Mouse (Mus musculus) midbrain, embryonic 10.5 days (tissue): ENCODE data around the gene Atf7. TPM values are rescaled to one million over a fixed set of nuclear protein-coding genes. Genes with fewer than 3 reads are reported as not detected.

Source experiments
- DNase-seq: peaks from one replicate; pipeline ENCODE4 v3.0.0-alpha.2; 2017; ENCODE audit warnings: low spot score
- H3K27ac ChIP-seq: fragments of 300-500 bp; sonication (generic); replicated peaks from 2 replicates; pipeline ENCODE4 v1.5.1; 2016; ENCODE audit warnings: mild to moderate bottlenecking
- H3K27me3 ChIP-seq: fragments of 300-500 bp; sonication (generic); 2 replicates; pipeline ENCODE4 v1.6.1; 2016; ENCODE audit warnings: low read depth, mild to moderate bottlenecking; ENCODE audit not compliant: poor library complexity, severe bottlenecking
- H3K36me3 ChIP-seq: fragments of 300-500 bp; sonication (generic); 2 replicates; pipeline ENCODE4 v1.6.1; 2016; ENCODE audit warnings: mild to moderate bottlenecking, moderate library complexity
- H3K4me1 ChIP-seq: fragments of 300-500 bp; sonication (generic); 2 replicates; pipeline ENCODE4 v1.6.1; 2016
- H3K4me3 ChIP-seq: fragments of 300-500 bp; sonication (generic); 2 replicates; pipeline ENCODE4 v1.5.1; 2016; ENCODE audit warnings: mild to moderate bottlenecking, moderate library complexity
- H3K9me3 ChIP-seq: fragments of 300-500 bp; sonication (generic); replicated peaks from 2 replicates; pipeline ENCODE4 v1.6.1; 2016; ENCODE audit warnings: mild to moderate bottlenecking
- WGBS: fragments of 180-500 bp; shearing (Covaris S2); methylation state at CpG from one replicate; pipeline ENCODE4 v1.1.7; 2016; 5-methylcytosine and 5-hydroxymethylcytosine counted together
- polyA plus RNA-seq: library from polyadenylated mRNA; unstranded; fragments of >200 nt; fragmentation: Nextera tagmentation; extraction: Ambion mirVana; gene quantifications from 2 replicates; pipeline ENCODE4 v1.2.1, GENCODE M21; 2016

Gene Atf7
- polyA plus RNA-seq, 1 experiment from 2014 or later = 14.9 TPM

DNA sequence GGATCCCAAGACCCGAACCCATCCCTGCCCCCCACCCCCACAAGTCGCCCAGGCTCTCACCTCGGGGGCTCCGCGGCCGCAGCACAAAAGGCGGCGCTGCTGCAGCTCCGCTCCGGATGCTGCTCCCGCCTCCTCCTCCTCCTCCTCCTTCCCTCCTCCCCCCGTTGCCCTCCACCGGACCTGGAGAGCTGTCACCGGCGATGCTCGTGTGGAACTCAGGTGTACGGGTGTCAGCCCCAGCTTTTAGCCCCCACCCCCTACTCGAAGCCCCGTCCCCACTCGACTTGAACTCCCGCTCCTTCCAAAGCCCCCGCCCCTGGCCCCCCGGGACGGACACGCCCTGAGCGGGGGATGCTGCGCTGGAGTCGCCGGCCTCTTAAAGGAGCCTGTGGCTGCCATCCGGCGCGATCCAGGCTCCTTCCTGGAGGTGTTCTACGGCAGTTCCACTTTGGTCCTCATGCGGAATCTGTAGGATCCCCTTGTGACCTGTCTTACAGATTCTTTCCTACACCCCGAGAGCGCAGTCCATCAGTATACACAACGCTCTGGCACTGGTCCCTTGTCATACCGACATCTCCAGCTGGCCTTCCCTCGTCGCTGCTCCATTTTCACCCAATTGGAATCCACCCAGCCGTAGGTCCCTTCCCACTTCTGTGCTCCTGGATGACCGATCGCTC is 108.4 kb downstream of the Atf7 start, which contains the start of gene Map3k12:
TSS of gene Map3k12 (minus strand) at position 337 of the 677 bp plus-strand sequence.
- Histone ChIP-seq H3K27me3 (no peaks in the 10 kb centered on the region), H3K27ac (peak within 1 kb of the TSS; percentile 98), H3K36me3 (peaks cover 17% of the 10 kb centered on the region), H3K9me3 (no peaks in the 10 kb centered on the region), H3K4me1 (peaks cover 67% of the 10 kb centered on the region), H3K4me3 (peak within 1 kb of the TSS; percentile 81)
- peak; percentile 81 for DNase-seq
- WGBS = under 1% methylated on average over 43 of the region's 43 CpGs

DNA sequence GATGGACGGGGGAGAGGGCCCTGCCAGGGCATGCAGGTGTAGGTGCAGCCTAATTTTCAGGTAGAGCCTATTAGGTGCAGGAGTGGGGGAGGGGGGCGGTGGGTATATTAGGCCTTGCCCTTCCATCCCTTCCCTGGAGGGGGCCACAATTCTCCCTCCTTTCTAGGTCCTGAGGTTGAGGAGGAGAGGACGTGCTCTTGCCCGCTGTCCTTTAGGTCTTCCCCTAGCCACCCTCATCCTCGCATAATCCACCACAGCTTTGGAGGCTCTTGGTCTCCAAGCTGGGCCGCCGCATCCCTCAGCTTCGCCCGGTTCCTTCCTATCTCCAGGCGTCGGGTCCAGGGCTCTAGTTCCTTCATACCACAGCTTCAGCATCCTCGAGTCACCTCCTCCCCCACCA is 109.0 kb downstream of the Atf7 start:
- H3K36me3 ChIP-seq = peaks cover 12% of the 10 kb centered on the region
- H3K4me1 ChIP-seq = peaks cover 73% of the 10 kb centered on the region
- H3K27me3 ChIP-seq = no peaks in the 10 kb centered on the region
- no peak for DNase-seq
- peak overlapping the region; percentile 81 for H3K4me3 ChIP-seq
- 0% methylated on average over 12 of the region's 12 CpGs for WGBS
- peak overlapping the region; percentile 98 for H3K27ac ChIP-seq
- H3K9me3 ChIP-seq = no peaks in the 10 kb centered on the region

DNA sequence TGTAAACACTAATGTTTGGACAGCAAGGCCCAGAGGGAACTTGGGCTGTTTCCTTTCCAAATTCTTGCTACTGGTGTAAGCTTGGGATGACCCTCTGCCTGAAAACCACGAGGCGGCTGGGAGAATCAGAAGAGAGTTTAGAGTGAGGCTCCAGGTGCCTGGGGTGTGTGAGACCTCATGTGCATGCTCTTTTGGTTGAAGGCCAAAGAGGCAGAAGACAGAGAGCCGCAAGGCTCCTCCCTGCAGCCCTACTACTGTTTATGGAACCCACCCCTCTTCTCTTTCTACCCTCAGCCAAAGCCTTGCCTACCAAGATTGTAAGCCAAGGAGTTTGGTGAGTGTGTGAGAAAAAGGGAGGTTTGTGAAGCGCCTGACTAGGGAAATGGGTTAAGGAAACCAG is 109.5 kb downstream of the Atf7 start:
- Histone ChIP-seq H3K27ac (peak overlapping the region; percentile 98), H3K9me3 (no peaks in the 10 kb centered on the region), H3K27me3 (no peaks in the 10 kb centered on the region), H3K36me3 (peaks cover 6% of the 10 kb centered on the region), H3K4me3 (peak overlapping the region; percentile 81), H3K4me1 (peaks cover 78% of the 10 kb centered on the region)
- WGBS = 49% methylated on average over 4 of the region's 4 CpGs
- DNase-seq = no peak

DNA sequence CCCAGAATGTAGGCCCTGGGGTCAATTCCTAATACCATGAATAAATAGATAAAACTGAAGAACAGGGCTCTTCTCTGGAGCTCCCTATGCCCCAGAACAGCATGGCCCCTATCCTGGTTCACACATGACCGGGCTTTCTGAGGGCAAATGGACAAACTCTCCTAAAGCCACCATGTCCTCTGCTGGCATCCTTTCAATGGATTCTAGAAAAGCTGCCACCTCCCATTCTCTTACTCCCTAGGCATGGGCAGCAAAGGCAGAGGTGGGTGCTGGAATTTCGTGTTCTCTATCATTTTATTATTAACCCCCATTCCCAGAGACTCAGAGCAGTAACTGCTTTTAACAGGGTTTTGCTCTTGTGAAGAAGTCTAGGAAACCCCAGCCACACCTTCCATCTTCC is 110.0 kb downstream of the Atf7 start:
- 0 out of 2 replicates have a peak overlapping the region, but pooled peaks have one; percentile 98 for H3K27ac ChIP-seq

DNA sequence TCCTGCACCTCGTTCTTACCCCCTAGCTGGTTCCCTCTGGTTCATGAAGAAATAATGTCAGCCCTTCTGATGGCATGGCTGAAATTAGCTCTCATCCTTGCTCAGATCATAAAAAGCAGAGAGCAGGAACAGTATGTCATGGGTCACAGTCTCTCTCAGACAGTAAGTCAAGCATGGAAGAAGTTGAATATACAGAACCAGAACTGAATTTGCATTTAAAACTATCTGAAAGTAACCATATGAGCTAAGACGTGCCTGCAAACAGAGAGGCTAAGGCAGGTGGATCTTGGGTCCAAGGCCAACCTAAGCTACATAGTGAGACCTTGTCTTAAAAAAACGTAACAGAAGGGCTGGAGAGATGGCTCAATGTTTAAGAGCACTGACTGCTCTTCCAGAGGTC is 112.3 kb downstream of the Atf7 start:
- no peak for DNase-seq
- Histone ChIP-seq H3K4me1 (peaks cover 76% of the 10 kb centered on the region), H3K9me3 (no peaks in the 10 kb centered on the region), H3K36me3 (0 out of 2 replicates have a peak, but pooled peaks cover 5% of the 10 kb centered on the region), H3K27me3 (no peaks in the 10 kb centered on the region), H3K27ac (peak overlapping the region; percentile 85; the same call in 1 of the 2 replicates), H3K4me3 (no peak overlapping the region)
- 84% methylated on average over 3 of the region's 3 CpGs for WGBS

More for the DNA sequence above, 110.0 kb downstream of the Atf7 start:
- whole genome bisulfite sequencing = 88% methylated on average over 2 of the region's 2 CpGs
- no peak for DNase-seq
- H3K4me1 ChIP-seq = peaks cover 79% of the 10 kb centered on the region
- H3K36me3 ChIP-seq = peaks cover 1% of the 10 kb centered on the region
- H3K27me3 ChIP-seq = no peaks in the 10 kb centered on the region
- H3K9me3 ChIP-seq = no peaks in the 10 kb centered on the region
- peak overlapping the region; percentile 81; the same call in 1 of the 2 replicates for H3K4me3 ChIP-seq

DNA sequence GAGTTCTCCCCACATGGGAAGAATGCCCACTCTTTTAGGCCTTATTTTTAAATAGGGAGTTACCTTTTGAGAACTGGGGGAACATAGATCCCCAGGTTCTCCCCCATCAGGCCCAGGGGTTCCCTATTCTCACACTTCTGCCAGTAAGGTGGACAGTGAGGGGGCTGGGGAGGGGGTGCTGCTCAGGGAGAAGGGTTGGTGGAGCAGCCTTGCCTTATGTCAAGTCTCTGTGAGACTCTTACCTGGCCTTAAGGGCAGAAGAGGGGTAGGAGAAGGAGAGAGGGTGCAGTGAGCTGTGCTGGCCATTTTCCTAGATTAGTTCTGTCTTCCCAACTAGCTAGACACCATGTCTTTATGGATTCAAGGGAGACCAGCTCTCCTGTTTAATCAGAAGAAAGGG is 112.8 kb downstream of the Atf7 start:
- Histone ChIP-seq H3K4me1 (peaks cover 74% of the 10 kb centered on the region), H3K9me3 (no peaks in the 10 kb centered on the region), H3K27me3 (no peaks in the 10 kb centered on the region), H3K36me3 (peaks cover 9% of the 10 kb centered on the region), H3K4me3 (peak overlapping the region; percentile 75), H3K27ac (peak overlapping the region; percentile 85)
- no peak for DNase-seq

DNA sequence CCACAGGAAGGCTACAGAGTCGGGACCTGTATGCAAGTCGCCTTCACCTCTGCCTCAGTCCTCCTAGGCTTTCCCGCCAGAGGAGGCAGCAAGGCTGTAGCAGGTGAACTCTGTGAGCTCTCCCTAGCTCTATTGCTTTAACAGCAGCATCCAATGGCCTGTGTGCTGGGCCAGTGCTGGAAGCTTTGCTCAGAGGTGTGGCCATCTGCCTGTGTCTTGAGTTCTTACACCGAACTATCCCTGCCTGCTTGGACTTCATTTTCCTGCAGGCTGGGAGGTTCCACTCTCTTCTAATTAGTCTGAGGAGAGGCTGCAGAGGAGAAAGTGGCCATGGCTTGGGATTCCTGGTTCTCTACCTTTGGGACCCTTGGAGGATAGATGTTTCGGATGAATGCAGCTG is 113.3 kb downstream of the Atf7 start:
- H3K4me3 ChIP-seq = peak overlapping the region; percentile 75
- DNase-seq = no peak
- H3K9me3 ChIP-seq = no peaks in the 10 kb centered on the region
- peaks cover 70% of the 10 kb centered on the region for H3K4me1 ChIP-seq
- H3K27me3 ChIP-seq = no peaks in the 10 kb centered on the region
- peak overlapping the region; percentile 85 for H3K27ac ChIP-seq
- H3K36me3 ChIP-seq = peaks cover 13% of the 10 kb centered on the region
- 32% methylated on average over 5 of the region's 5 CpGs for WGBS

DNA sequence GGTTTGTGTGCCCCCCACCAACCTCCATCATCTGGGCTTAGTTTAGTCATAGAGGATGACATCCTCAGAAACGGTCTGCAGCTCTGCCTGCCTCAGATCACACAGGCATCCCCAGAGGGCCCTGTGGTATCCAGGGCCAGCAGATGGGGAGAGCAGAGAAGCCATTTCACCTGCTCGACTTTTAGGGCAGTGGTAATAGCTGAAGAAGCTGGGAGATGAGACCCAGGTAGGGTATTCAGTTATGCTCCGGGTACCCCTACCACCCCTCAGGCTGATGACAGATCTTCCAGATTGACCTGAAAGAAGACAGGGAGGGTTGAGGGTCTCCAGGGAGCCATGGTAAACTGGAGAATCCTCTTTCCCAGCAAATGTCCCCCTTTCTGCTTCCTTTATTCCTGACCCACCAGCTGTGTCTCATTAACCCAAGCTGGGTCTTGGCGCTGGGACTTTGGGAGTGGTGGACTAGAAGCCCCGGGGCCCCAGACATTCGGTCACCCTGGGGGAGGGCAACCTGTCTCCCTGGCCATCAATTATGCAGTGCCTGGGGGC is 113.9 kb downstream of the Atf7 start:
- Histone ChIP-seq H3K4me3 (peak overlapping the region; percentile 75), H3K4me1 (peaks cover 64% of the 10 kb centered on the region), H3K27me3 (no peaks in the 10 kb centered on the region), H3K27ac (peak overlapping the region; percentile 85), H3K9me3 (no peaks in the 10 kb centered on the region), H3K36me3 (peaks cover 15% of the 10 kb centered on the region)
- WGBS = 21% methylated on average over 6 of the region's 6 CpGs
- DNase-seq = peak; percentile 51

DNA sequence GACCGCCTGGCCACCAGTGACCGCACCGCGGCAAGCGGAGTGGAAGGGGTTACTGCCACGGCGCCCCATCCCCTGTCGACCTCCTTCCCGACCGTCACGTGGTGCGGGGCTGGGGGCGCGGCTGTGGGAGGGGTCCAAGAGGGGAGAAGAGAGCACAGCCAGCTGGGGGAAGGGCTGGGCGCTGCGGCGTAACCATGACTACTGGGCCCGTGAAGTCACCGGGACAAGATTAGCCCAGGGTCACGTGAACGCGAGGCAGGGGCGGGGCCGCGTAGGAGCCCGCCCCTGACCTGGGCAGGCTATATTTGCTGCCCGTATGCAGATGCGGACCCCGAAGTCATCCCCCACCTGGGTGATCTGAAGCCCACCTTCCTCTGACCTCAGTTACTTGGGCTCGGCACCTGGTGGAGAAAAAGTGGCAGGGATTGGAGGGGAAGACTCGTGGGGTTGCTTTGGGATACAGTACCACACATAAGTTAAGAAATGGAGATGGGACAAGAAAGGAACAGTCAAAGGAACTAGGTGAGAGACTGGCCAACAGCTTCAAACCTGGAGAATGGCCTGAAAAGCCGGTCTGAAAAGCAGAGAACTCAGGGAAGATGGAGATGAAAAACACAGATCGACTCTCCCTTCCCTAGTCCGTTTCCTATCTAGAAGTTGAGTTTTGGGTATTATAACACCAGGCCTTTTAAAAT is 114.5 kb downstream of the Atf7 start:
- Histone ChIP-seq H3K27me3 (no peaks in the 10 kb centered on the region), H3K27ac (peak overlapping the region; percentile 85), H3K4me3 (peak overlapping the region; percentile 75), H3K4me1 (peaks cover 58% of the 10 kb centered on the region), H3K9me3 (no peaks in the 10 kb centered on the region), H3K36me3 (peaks cover 20% of the 10 kb centered on the region)
- peak; percentile 98 for DNase-seq
- 4% methylated on average over 34 of the region's 34 CpGs for WGBS

DNA sequence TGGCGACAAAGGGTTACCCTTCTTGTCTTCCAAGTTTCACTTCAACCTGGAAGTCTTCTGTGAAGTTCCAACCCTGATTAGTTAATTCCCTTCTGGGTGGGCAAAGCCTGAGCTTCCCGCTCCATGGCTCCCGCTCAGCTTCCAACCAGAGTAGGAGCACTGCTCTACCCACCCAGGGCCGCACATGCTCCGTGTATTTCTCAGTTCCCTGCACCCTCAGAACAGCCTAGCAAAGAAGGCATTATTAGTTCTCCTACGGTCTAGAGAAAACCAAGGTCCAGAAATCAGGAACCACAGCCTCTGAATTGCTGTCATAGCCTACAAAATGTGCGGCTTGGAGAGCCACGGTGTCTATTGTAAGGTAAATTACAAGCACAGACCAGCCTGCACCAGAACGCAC is 115.2 kb downstream of the Atf7 start:
- 6% methylated on average over 9 of the region's 9 CpGs for WGBS

DNA sequence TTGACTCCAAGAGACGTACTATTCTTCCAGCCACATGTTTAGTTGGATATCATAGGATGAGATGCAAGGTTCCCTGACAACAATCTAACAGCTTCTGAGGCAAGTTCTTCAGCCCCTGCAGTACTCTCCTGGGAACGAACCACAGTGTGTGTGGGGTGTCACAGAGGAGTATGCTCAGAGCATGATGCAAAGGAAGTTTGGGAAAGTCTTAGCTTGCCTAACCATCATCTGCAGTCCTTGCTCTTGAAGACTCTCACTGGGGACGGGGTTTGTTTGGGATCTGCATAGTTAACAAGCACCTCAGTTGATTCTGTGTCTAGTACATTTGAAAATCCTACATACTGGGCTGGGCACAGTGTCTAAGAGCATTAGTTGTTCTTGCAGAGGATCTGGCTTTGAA is 116.9 kb downstream of the Atf7 start:
- peaks cover 43% of the 10 kb centered on the region for H3K36me3 ChIP-seq
- 89% methylated on average over 3 of the region's 3 CpGs for WGBS
- H3K27ac ChIP-seq = no peak overlapping the region
- peaks cover 42% of the 10 kb centered on the region for H3K4me1 ChIP-seq
- no peaks in the 10 kb centered on the region for H3K27me3 ChIP-seq
- no peak overlapping the region for H3K4me3 ChIP-seq
- H3K9me3 ChIP-seq = no peaks in the 10 kb centered on the region
- DNase-seq = no peak

More for the DNA sequence above, 115.2 kb downstream of the Atf7 start:
- Histone ChIP-seq H3K36me3 (peaks cover 25% of the 10 kb centered on the region), H3K27ac (peak overlapping the region; percentile 85), H3K4me3 (peak overlapping the region; percentile 75), H3K27me3 (no peaks in the 10 kb centered on the region), H3K4me1 (peaks cover 51% of the 10 kb centered on the region), H3K9me3 (no peaks in the 10 kb centered on the region)
- DNase-seq = no peak

DNA sequence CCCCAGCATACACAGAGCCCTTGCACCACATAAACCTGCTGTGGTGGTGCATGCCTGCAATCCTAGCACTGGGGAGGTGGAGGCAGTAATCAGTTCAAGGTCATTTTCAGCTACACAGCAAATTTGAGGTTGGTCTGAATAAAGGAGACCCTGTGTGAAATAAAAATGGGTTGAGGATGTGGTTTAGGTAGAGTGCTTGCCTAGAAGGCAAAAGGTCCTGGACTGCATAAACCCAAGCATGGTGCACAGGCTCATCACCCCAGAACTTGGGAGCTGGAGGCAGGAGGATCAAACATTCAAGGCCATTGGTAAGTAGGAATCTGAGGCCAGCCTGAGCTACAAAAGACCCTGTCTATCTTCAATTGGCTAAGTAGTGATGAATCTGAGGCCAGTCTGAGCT is 117.7 kb downstream of the Atf7 start:
- Histone ChIP-seq H3K27me3 (no peaks in the 10 kb centered on the region), H3K9me3 (no peaks in the 10 kb centered on the region), H3K36me3 (peaks cover 51% of the 10 kb centered on the region), H3K4me3 (no peak overlapping the region), H3K4me1 (peaks cover 36% of the 10 kb centered on the region), H3K27ac (no peak overlapping the region)
- DNase-seq = no peak

DNA sequence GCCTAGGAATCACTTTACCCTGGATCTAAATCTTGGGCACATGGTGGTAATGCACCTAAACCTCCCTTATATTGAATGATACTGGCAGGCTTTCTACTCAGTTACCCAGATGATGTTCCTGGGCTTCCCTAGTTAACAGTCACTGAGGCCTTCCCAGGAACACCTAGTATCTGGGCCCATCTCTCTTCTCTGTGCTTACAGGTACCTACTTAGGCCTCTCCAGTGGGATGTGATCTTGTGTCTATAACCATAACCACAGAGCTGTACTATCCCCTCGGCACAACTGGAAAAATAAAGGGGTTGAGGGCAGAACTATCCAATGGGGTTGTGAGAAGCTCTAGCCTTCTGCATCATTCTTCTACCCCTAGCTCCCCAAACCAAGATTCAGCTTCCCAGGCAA is 118.4 kb downstream of the Atf7 start:
- 95% methylated on average over 1 of the region's 1 CpGs for WGBS
- no peak for DNase-seq
- Histone ChIP-seq H3K9me3 (no peaks in the 10 kb centered on the region), H3K4me1 (peaks cover 29% of the 10 kb centered on the region), H3K4me3 (no peak overlapping the region), H3K27me3 (no peaks in the 10 kb centered on the region), H3K27ac (no peak overlapping the region), H3K36me3 (peaks cover 58% of the 10 kb centered on the region)
